Mouse (Mus musculus): ENCODE data around the gene Rbm10.

GRCm38 (mm10) chrX:20617903-20618399 is 648 bp downstream of the Rbm10 start:
- TF ChIP-seq CTCF (IDR thresholded peaks at IDR 0.05; ENCODE audit: insufficient read depth, low read depth, low read length) (no peak), POLR2A (IDR thresholded peaks at IDR 0.05; ENCODE audit: insufficient read depth, low read depth, low read length) (no peak; the same call in 1 of the 2 replicates)

Data from olfactory bulb, adult 2 months (tissue).